In genomic region chr1:22261702-22262101, GRCm38 (mm10) we compare ENCODE assay signal across 20 mouse cellular contexts.
DNase-seq lines count a peak whose midpoint lies in the region; ATAC-seq and TF ChIP-seq lines count a peak whose summit lies in the region.
"Had no signal": no experiment of that assay in that cellular context is flagged by ENCODE, and none has a peak within 500 bp of the region (broad histone marks: within the 10 kb centered on the region; RNA-seq: fewer than 3 reads in every experiment).

No protein-coding gene starts in this region.

- no peak overlapping the region for H3K4me3 ChIP-seq in kidney, embryonic 14.5 days (ENCODE audit: low read length)
- no peak overlapping the region for H3K4me3 ChIP-seq in kidney, adult 2 months (ENCODE audit: insufficient read depth, low read depth, low read length)
- H3K4me3 ChIP-seq: embryonic facial prominence, embryonic 12.5 days; erythroblast, embryonic 14.5 days; gastrocnemius, adult 2 months; heart, embryonic 12.5 days had no signal

- 56% methylated on average over 4 of the region's 4 CpGs for WGBS in kidney, embryonic 14.5 days
- 57% methylated on average over 4 of the region's 4 CpGs for WGBS in kidney, adult 2 months

- H3K27me3 ChIP-seq in kidney, embryonic 14.5 days (ENCODE audit: control insufficient read depth, insufficient read depth, low read length) = no peaks in the 10 kb centered on the region
- H3K27me3 ChIP-seq in kidney, adult 2 months (replicated peaks; ENCODE audit: control insufficient read depth, insufficient read depth, low read length) = no peaks in the 10 kb centered on the region
- H3K27me3 ChIP-seq: embryonic facial prominence, embryonic 12.5 days; heart, embryonic 12.5 days had no signal

- H3K4me2 ChIP-seq in kidney, embryonic 14.5 days (replicated peaks; ENCODE audit: low read depth, low read length) = no peak overlapping the region
- H3K4me2 ChIP-seq: embryonic facial prominence, embryonic 12.5 days; heart, embryonic 12.5 days; midbrain, embryonic 11.5 days had no signal

- no peaks in the 10 kb centered on the region for H3K9me3 ChIP-seq in kidney, embryonic 14.5 days (ENCODE audit: control insufficient read depth, low read length)
- H3K9me3 ChIP-seq: embryonic facial prominence, embryonic 12.5 days; heart, embryonic 12.5 days had no signal

- H3K9ac ChIP-seq in kidney, embryonic 14.5 days (ENCODE audit: low read depth, low read length) = no peak overlapping the region
- H3K9ac ChIP-seq: embryonic facial prominence, embryonic 12.5 days; heart, embryonic 12.5 days had no signal

- no peaks in the 10 kb centered on the region for H3K4me1 ChIP-seq in kidney, embryonic 14.5 days (ENCODE audit: control insufficient read depth, insufficient read depth, low read length)
- no peaks in the 10 kb centered on the region for H3K4me1 ChIP-seq in kidney, adult 2 months (ENCODE audit: control insufficient read depth, insufficient read depth, low read length)
- H3K4me1 ChIP-seq: embryonic facial prominence, embryonic 12.5 days; heart, embryonic 12.5 days had no signal

- H3K36me3 ChIP-seq in kidney, embryonic 14.5 days (ENCODE audit: control insufficient read depth, insufficient read depth, low read length) = no peaks in the 10 kb centered on the region
- H3K36me3 ChIP-seq in kidney, adult 2 months (ENCODE audit: control insufficient read depth, insufficient read depth, low read length) = no peaks in the 10 kb centered on the region
- H3K36me3 ChIP-seq: embryonic facial prominence, embryonic 12.5 days; heart, embryonic 12.5 days had no signal

- H3K27ac ChIP-seq in kidney, embryonic 14.5 days (ENCODE audit: low read depth, low read length) = no peak overlapping the region
- no peak overlapping the region for H3K27ac ChIP-seq in kidney, adult 2 months (ENCODE audit: insufficient read depth, low read depth, low read length)
- H3K27ac ChIP-seq: embryonic facial prominence, embryonic 12.5 days; gastrocnemius, adult 2 months had no signal

- TF ChIP-seq POLR2A in kidney, adult 2 months (IDR thresholded peaks at IDR 0.05; ENCODE audit: low read depth, low read length) = no peak
- no peak for TF ChIP-seq POLR2A in brain, embryonic 14.5 days (IDR thresholded peaks at IDR 0.05; ENCODE audit: borderline replicate concordance, extremely low read depth, insufficient read depth, insufficient read length, poor library complexity, severe bottlenecking)

- TF ChIP-seq CTCF in kidney, adult 2 months (conservative IDR thresholded peaks at IDR 0.05; ENCODE audit: insufficient read depth, insufficient read length, low read depth, low read length) = no peak
- TF ChIP-seq CTCF in brain, embryonic 14.5 days (IDR thresholded peaks at IDR 0.05; ENCODE audit: borderline replicate concordance, extremely low read depth, insufficient read depth, insufficient read length) = no peak

- no peak for DNase-seq in kidney, adult 2 months
- DNase-seq in brain, adult 2 months (ENCODE audit: low read depth, low spot score) = peak; percentile 82
- peak; percentile 52 for DNase-seq in brain, embryonic 14.5 days (ENCODE audit: low read depth)
- peak; percentile 51 for DNase-seq in cerebellum, adult 9-10 months
- no peak for DNase-seq in retina, postnatal 1 day
- no peak for DNase-seq in gastrocnemius, postnatal 4 days (ENCODE audit: low spot score in 2 of 2)
- DNase-seq: adrenal gland, postnatal 10 days; gastrocnemius, adult 2 months; heart, adult 11 months; heart, postnatal 14 days; kidney, adult 18-20 months; liver; spleen, adult 18-20 months; thymus, postnatal 4 days had no signal

- peak; percentile 46; the same call in 1 of the 2 replicates for ATAC-seq in kidney, embryonic 14.5 days (ENCODE audit: low FRiP score, low TSS enrichment)
- ATAC-seq: lung, postnatal 0 days had no signal

Comparison
In these comparisons a context has a peak if more than half of its experiments do, and no peak if none do; other contexts are left out.
1. DNase-seq: peak in brain, adult 2 months (single experiment), brain, embryonic 14.5 days (single experiment) and cerebellum, adult 9-10 months (single experiment); none in kidney, adult 2 months (single experiment), retina, postnatal 1 day (single experiment) and gastrocnemius, postnatal 4 days (0 of 2).